Mouse (Mus musculus) CH12.LX (cell line): Measurements from ENCODE around the gene Scfd2. TPM values are rescaled to one million over a fixed set of nuclear protein-coding genes. Genes with fewer than 3 reads are reported as not detected.

ENCODE experiments used
- DNase-seq: peaks from one replicate; pipeline ENCODE4 v3.0.0-alpha.2; 2013; ENCODE audit errors: extremely low read depth
- H3K27ac ChIP-seq: 2 replicates; pipeline ENCODE4 v1.5.1; 2012; ENCODE audit warnings: low read depth, mild to moderate bottlenecking, control low read depth, moderate library complexity; ENCODE audit not compliant: insufficient read depth
- H3K27me3 ChIP-seq: replicated peaks from 2 replicates; pipeline ENCODE3; 2012; ENCODE audit warnings: inconsistent platforms
- H3K36me3 ChIP-seq, 2 experiments: replicated peaks in 1 of 2; 2 replicates each; pipeline versions ENCODE3 to v1.6.1; 2012; ENCODE audit warnings: inconsistent platforms in 1 of 2, low read length in 1 of 2, mild to moderate bottlenecking in 1 of 2, mixed read lengths in 1 of 2, moderate library complexity in 1 of 2; ENCODE audit not compliant: control insufficient read depth in 1 of 2, insufficient read depth in 1 of 2
- H3K4me1 ChIP-seq, 2 experiments: 2 replicates each; pipeline ENCODE4 v1.6.1; 2012; ENCODE audit warnings: inconsistent platforms in 1 of 2, moderate library complexity in 1 of 2; ENCODE audit not compliant: insufficient read depth in 2 of 2, control insufficient read depth in 1 of 2
- H3K4me2 ChIP-seq: 2 replicates; pipeline ENCODE4 v1.6.1; 2012; ENCODE audit warnings: low read depth, mild to moderate bottlenecking, control low read depth; ENCODE audit not compliant: poor library complexity, insufficient read depth, severe bottlenecking
- H3K4me3 ChIP-seq, 3 experiments: fragments of 150-350 bp in 1 of 3; sonication (generic) in 1 of 3; replicated peaks in 1 of 3; 2 replicates each; pipeline versions ENCODE3 to v1.5.1; 2011 to 2012; ENCODE audit warnings: low read depth in 2 of 3, low read length in 2 of 3, mild to moderate bottlenecking in 2 of 3, moderate library complexity in 2 of 3, control low read depth in 1 of 3, improper control_type of control experiment in 1 of 3, inconsistent platforms in 1 of 3, mixed read lengths in 1 of 3; ENCODE audit not compliant: poor library complexity in 1 of 3
- H3K79me2 ChIP-seq: replicated peaks from 2 replicates; pipeline ENCODE4 v1.6.1; 2012; ENCODE audit warnings: mild to moderate bottlenecking, moderate library complexity; ENCODE audit not compliant: control insufficient read depth, poor library complexity, insufficient read depth, severe bottlenecking; ENCODE audit errors: extremely low read depth
- H3K9ac ChIP-seq: 2 replicates; pipeline ENCODE4 v1.6.1; 2012; ENCODE audit warnings: low read depth, mild to moderate bottlenecking, control low read depth, moderate library complexity; ENCODE audit not compliant: insufficient read depth
- H3K9me3 ChIP-seq: replicated peaks from 2 replicates; pipeline ENCODE3; 2012; ENCODE audit warnings: low read length, inconsistent platforms, mixed read lengths
- BHLHE40 ChIP-seq: IDR thresholded peaks from 2 replicates; pipeline ENCODE4 v1.6.1; 2011; ENCODE audit warnings: mild to moderate bottlenecking, low read depth, low read length, improper control_type of control experiment
- CTCF ChIP-seq, 2 experiments: IDR thresholded peaks in 1 of 2; conservative IDR thresholded peaks in 1 of 2; 2 replicates each; pipeline ENCODE4 v1.5.1; 2011 to 2012; ENCODE audit warnings: low read depth in 2 of 2, low read length in 2 of 2, improper control_type of control experiment in 1 of 2, inconsistent platforms in 1 of 2, mild to moderate bottlenecking in 1 of 2, moderate library complexity in 1 of 2
- EP300 ChIP-seq: IDR thresholded peaks from 2 replicates; pipeline ENCODE4 v1.6.1; 2011; ENCODE audit warnings: low read length, improper control_type of control experiment
- ETS1 ChIP-seq: conservative IDR thresholded peaks from 2 replicates; pipeline ENCODE4 v1.6.1; 2012; ENCODE audit warnings: low read depth, mild to moderate bottlenecking, inconsistent platforms, low read length, improper control_type of control experiment, moderate library complexity
- HCFC1 ChIP-seq: IDR thresholded peaks from 2 replicates; pipeline ENCODE4 v1.6.1; 2012; ENCODE audit warnings: low read depth, mild to moderate bottlenecking, inconsistent platforms, low read length, improper control_type of control experiment
- MAFK ChIP-seq: IDR thresholded peaks from 2 replicates; pipeline ENCODE4 v1.6.1; 2011; ENCODE audit warnings: low read length, improper control_type of control experiment; ENCODE audit not compliant: insufficient replicate concordance
- MAZ ChIP-seq: IDR thresholded peaks from 2 replicates; pipeline ENCODE4 v1.6.1; 2012; ENCODE audit warnings: low read depth, mild to moderate bottlenecking, inconsistent platforms, low read length, improper control_type of control experiment, moderate library complexity
- MXI1 ChIP-seq: IDR thresholded peaks from 2 replicates; pipeline ENCODE4 v1.6.1; 2011; ENCODE audit warnings: mild to moderate bottlenecking, low read depth, low read length, improper control_type of control experiment
- POLR2A ChIP-seq: IDR thresholded peaks from 2 replicates; pipeline ENCODE4 v1.6.1; 2011; ENCODE audit warnings: low read depth, mild to moderate bottlenecking, improper control_type of control experiment, low read length
- SIN3A ChIP-seq: IDR thresholded peaks from 2 replicates; pipeline ENCODE4 v1.6.1; 2012; ENCODE audit warnings: low read length, improper control_type of control experiment, inconsistent platforms
- SMC3 ChIP-seq: IDR thresholded peaks from 2 replicates; pipeline ENCODE4 v1.6.1; 2011; ENCODE audit warnings: low read depth, low read length, improper control_type of control experiment
- TBP ChIP-seq: conservative IDR thresholded peaks from 2 replicates; pipeline ENCODE4 v1.6.1; 2011; ENCODE audit warnings: low read depth, low read length, improper control_type of control experiment
- TCF12 ChIP-seq: IDR thresholded peaks from 2 replicates; pipeline ENCODE4 v1.6.1; 2014; ENCODE audit warnings: low read depth, mild to moderate bottlenecking, inconsistent platforms, low read length, improper control_type of control experiment
- USF1 ChIP-seq: IDR thresholded peaks from 2 replicates; pipeline ENCODE4 v1.6.1; 2014; ENCODE audit warnings: low read depth, mild to moderate bottlenecking, inconsistent platforms, low read length, improper control_type of control experiment
- USF2 ChIP-seq: conservative IDR thresholded peaks from 2 replicates; pipeline ENCODE4 v1.6.1; 2011; ENCODE audit warnings: low read depth, low read length, improper control_type of control experiment
- ZMIZ1 ChIP-seq: IDR thresholded peaks from 2 replicates; pipeline ENCODE4 v1.6.1; 2012; ENCODE audit warnings: low read depth, mild to moderate bottlenecking, inconsistent platforms, low read length, improper control_type of control experiment
- ZNF384 ChIP-seq: IDR thresholded peaks from 2 replicates; pipeline ENCODE4 v1.6.1; 2012; ENCODE audit warnings: low read depth, low read length, improper control_type of control experiment, inconsistent platforms
- dilution Hi-C: fragments of 300-500 bp; cut with MboI; formaldehyde crosslinking; loops from 2 replicates; pipeline ENCODE4 v1.14.3; 2020; ENCODE audit warnings: low sequenced_read_pairs; ENCODE audit not compliant: extremely low pct_unique_long_range_greater_than_20kb, extremely low pct_ligation_motif_present
- in situ Hi-C: fragments of 300-500 bp; cut with MboI; formaldehyde crosslinking; loops from 3 replicates; pipeline ENCODE4 v1.14.3; 2019; ENCODE audit warnings: low sequenced_read_pairs, low pct_ligation_motif_present, low pct_unique_long_range_greater_than_20kb, mixed read lengths
- polyA plus RNA-seq: library from polyadenylated mRNA; unstranded; fragments of >175 nt; gene quantifications from 2 replicates; pipeline ENCODE4 v1.2.1, GENCODE M21; 2012; ENCODE audit warnings: low read depth; ENCODE audit not compliant: insufficient read length
- total RNA-seq, 2 experiments: library from RNA; depleted of rRNA; stranded (reverse); fragments of 300-350 nt in 1 of 2; fragments of >200 nt in 1 of 2; gene quantifications; 2 replicates each; pipeline ENCODE4 v1.2.3; 2012 to 2014

Scfd2 gene
- total and polyA plus RNA-seq, 3 experiments, result 13.2 to 18.0 (median 14.4) TPM

- DNase-seq, result no peak
- Histone ChIP-seq H3K9ac (no peak overlapping the region), H3K4me2 (no peak overlapping the region)
- in situ Hi-C loops, result no loop called here
- TF ChIP-seq MAFK, result no peak
- no peak for TF ChIP-seq HCFC1
- no peak for TF ChIP-seq BHLHE40
- TF ChIP-seq USF2, result no peak
- no peak for TF ChIP-seq EP300
- no peak for TF ChIP-seq ZNF384
- TF ChIP-seq MXI1, result no peak
- no peak for TF ChIP-seq MAZ
- TF ChIP-seq TBP, result no peak
- TF ChIP-seq, all 38 proteins: peak for 0
- no peaks in the 10 kb centered on the region for H3K27me3 ChIP-seq
- H3K36me3 ChIP-seq, result no peaks in the 10 kb centered on the region
- no peak overlapping the region for H3K27ac ChIP-seq
- dilution Hi-C loops, result no loop called here
- H3K9me3 ChIP-seq, result no peaks in the 10 kb centered on the region
- no peaks in the 10 kb centered on the region for H3K79me2 ChIP-seq
- H3K4me1 ChIP-seq, result peaks cover 0 to 11% of the 10 kb centered on the region in 2 experiments; a peak in 1 of 4 replicates
- no peak overlapping the region for H3K4me3 ChIP-seq
These were observed 287.0 kb downstream of the Scfd2 start for GRCm38 (mm10) chr5:74244406-74245019.

GRCm38 (mm10) chr5:74242654-74243053, 288.9 kb downstream of the Scfd2 start:
- Histone ChIP-seq H3K79me2 (no peaks in the 10 kb centered on the region), H3K27me3 (no peaks in the 10 kb centered on the region), H3K27ac (no peak overlapping the region), H3K9ac (no peak overlapping the region), H3K4me1 (peaks cover 0 to 11% of the 10 kb centered on the region in 2 experiments; a peak in 1 of 4 replicates), H3K4me2 (no peak overlapping the region), H3K4me3 (no peak overlapping the region), H3K9me3 (no peaks in the 10 kb centered on the region), H3K36me3 (no peaks in the 10 kb centered on the region)
- dilution Hi-C loops (no loop called here), in situ Hi-C loops (no loop called here)
- DNase-seq, result no peak
- no peak for TF ChIP-seq USF1
- no peak for TF ChIP-seq TCF12

- Histone ChIP-seq H3K79me2 (no peaks in the 10 kb centered on the region), H3K9ac (no peak overlapping the region), H3K36me3 (no peaks in the 10 kb centered on the region), H3K27ac (no peak overlapping the region), H3K4me1 (peaks cover 0 to 16% of the 10 kb centered on the region in 2 experiments; a peak in 1 of 4 replicates), H3K27me3 (no peaks in the 10 kb centered on the region), H3K4me2 (no peak overlapping the region), H3K4me3 (no peak overlapping the region), H3K9me3 (no peaks in the 10 kb centered on the region)
- TF ChIP-seq SMC3 (no peak), ZMIZ1 (no peak), POLR2A (no peak), ETS1 (no peak), SIN3A (no peak), CTCF (conservative IDR thresholded peaks at IDR 0.05 in 1 of 2, IDR thresholded peaks at IDR 0.05 in 1 of 2; ENCODE audit: low read depth in 2 of 2, low read length in 2 of 2) (no peak)
- DNase-seq, result no peak
- dilution Hi-C loops, result no loop called here
- in situ Hi-C loops, result no loop called here
These were observed 290.5 kb downstream of the Scfd2 start for GRCm38 (mm10) chr5:74240926-74241680.
